ENCODE assay signal across 8 mouse cellular contexts in genomic region chrX:74429290-74429821, GRCm38 (mm10). TPM values are rescaled to one million over a fixed set of nuclear protein-coding genes. Genes with fewer than 3 reads are reported as not detected.
DNase-seq lines count a peak whose midpoint lies in the region; ATAC-seq and TF ChIP-seq lines count a peak whose summit lies in the region.

No protein-coding gene starts in this region.

- H3K36me3 ChIP-seq in ES-E14 (ENCODE audit: control insufficient read depth, insufficient read depth, low read length, poor library complexity, severe bottlenecking), result 0 out of 2 replicates have a peak, but pooled peaks cover 6% of the 10 kb centered on the region
- H3K36me3 ChIP-seq in forebrain, postnatal 0 days (ENCODE audit: insufficient read depth), result peaks cover 4% of the 10 kb centered on the region; the same call in 1 of the 2 replicates

- TF ChIP-seq POLR2A in lung, adult 2 months (IDR thresholded peaks at IDR 0.05; ENCODE audit: borderline replicate concordance, extremely low read depth, low read depth, low read length), result peak; percentile 50; the same call in 1 of the 2 replicates

- no peaks in the 10 kb centered on the region for H3K9me3 ChIP-seq in ES-E14 (ENCODE audit: control insufficient read depth, insufficient read depth, low read depth, low read length)
- no peaks in the 10 kb centered on the region for H3K9me3 ChIP-seq in forebrain, postnatal 0 days (ENCODE audit: low read length)

- DNase-seq in ES-E14 (ENCODE audit: low read depth, low spot score), result peak; percentile 52
- peak; percentile 55 for DNase-seq in cerebellum, adult 11 months
- peak; percentile 85 for DNase-seq in forebrain, postnatal 0 days
- DNase-seq in heart, postnatal 4 days, result peak; percentile 74
- peak; percentile 60 to 70 for DNase-seq in layer of hippocampus, adult 2 months (ENCODE audit: low spot score in 2 of 2)
- peak; percentile 71 for DNase-seq in lung, adult 2 months
- peak; percentile 73 for DNase-seq in testis, postnatal 14 days (ENCODE audit: low spot score)

- H3K4me3 ChIP-seq in ES-E14 (ENCODE audit: insufficient read depth in 1 of 2, low read depth in 1 of 2, low read length in 2 of 2, poor library complexity in 1 of 2, severe bottlenecking in 1 of 2), result peak overlapping the region; percentile 82 to 87
- peak overlapping the region; percentile 52 for H3K4me3 ChIP-seq in forebrain, postnatal 0 days (ENCODE audit: low read depth, low read length)
- H3K4me3 ChIP-seq in layer of hippocampus, adult 2 months, result peak overlapping the region; percentile 66
- peak overlapping the region; percentile 94 for H3K4me3 ChIP-seq in lung, adult 2 months (replicated peaks; ENCODE audit: extremely low read depth, low read depth, low read length)

- H3K4me2 ChIP-seq in forebrain, postnatal 0 days (ENCODE audit: low read depth), result peak overlapping the region; percentile 53

- H3K27me3 ChIP-seq in forebrain, postnatal 0 days (ENCODE audit: insufficient read depth, low read length), result no peaks in the 10 kb centered on the region

- no peak for TF ChIP-seq CTCF in forebrain, postnatal 0 days (IDR thresholded peaks at IDR 0.05; ENCODE audit: low read depth)
- TF ChIP-seq CTCF in layer of hippocampus, adult 2 months (conservative IDR thresholded peaks at IDR 0.05), result no peak
- TF ChIP-seq CTCF in lung, adult 2 months (IDR thresholded peaks at IDR 0.05; ENCODE audit: insufficient read depth, low read length), result no peak

- in situ Hi-C loops in ES-E14 (cut with MboI; ENCODE audit: low sequenced_read_pairs in 2 of 2, unreplicated experiment in 2 of 2), result no loop called here

- ATAC-seq in forebrain, postnatal 0 days, result peak; percentile 78
- ATAC-seq in neutrophil, adult 5-6 weeks (ENCODE audit: extremely low read depth, insufficient number of reproducible peaks, low FRiP score, poor library complexity, severe bottlenecking), result 0 out of 2 replicates have a peak, but pooled peaks have one; percentile 24

- H3K27ac ChIP-seq in ES-E14 (ENCODE audit: insufficient read depth, low read depth, low read length, poor library complexity, severe bottlenecking), result peak overlapping the region; percentile 61; the same call in 1 of the 2 replicates
- H3K27ac ChIP-seq in forebrain, postnatal 0 days (ENCODE audit: low read depth, low read length), result peak overlapping the region; percentile 82
- H3K27ac ChIP-seq in layer of hippocampus, adult 2 months, result peak overlapping the region; percentile 94

- 34% methylated on average over 22 of the region's 22 CpGs for whole genome bisulfite sequencing in forebrain, postnatal 0 days
- WGBS in lung, adult 2 months, result 37% methylated on average over 22 of the region's 22 CpGs

- H3K4me1 ChIP-seq in ES-E14 (ENCODE audit: control insufficient read depth in 2 of 2, insufficient read depth in 2 of 2, low read length in 2 of 2, poor library complexity in 1 of 2), result no peaks in the 10 kb centered on the region
- H3K4me1 ChIP-seq in forebrain, postnatal 0 days (ENCODE audit: insufficient read depth), result no peaks in the 10 kb centered on the region
- peaks cover 10% of the 10 kb centered on the region for H3K4me1 ChIP-seq in lung, adult 2 months (ENCODE audit: control insufficient read depth, insufficient read depth, low read length)

- H3K9ac ChIP-seq in ES-E14 (ENCODE audit: insufficient read depth, low read depth, low read length, poor library complexity, severe bottlenecking), result peak overlapping the region; percentile 91
- H3K9ac ChIP-seq in forebrain, postnatal 0 days, result peak overlapping the region; percentile 60

TF ChIP-seq in ES-E14, 5 proteins besides CTCF, POLR2A, EP300 and RAD21:
- TF ChIP-seq MAFK (IDR thresholded peaks at IDR 0.05; ENCODE audit: insufficient read depth, low read depth, low read length), result no peak
- no peak for TF ChIP-seq ZNF384 (IDR thresholded peaks at IDR 0.05; ENCODE audit: low read depth, low read length)
- no peak for TF ChIP-seq CHD2 (IDR thresholded peaks at IDR 0.05; ENCODE audit: low read depth, low read length)
- TF ChIP-seq ZC3H11A (IDR thresholded peaks at IDR 0.05; ENCODE audit: borderline replicate concordance, low read depth, low read length), result no peak
- no peak for TF ChIP-seq HCFC1 (IDR thresholded peaks at IDR 0.05; ENCODE audit: borderline replicate concordance, insufficient read depth, low read length)

RNA-seq across cellular contexts. Expression of gene G6pdx, which starts 0.4 kb away (rescaled TPM):
- 30.1 and 30.3 TPM in 2 replicates for total RNA-seq in ES-E14 (2012; rRNA removed)
- 47.6 and 50.5 TPM in 2 replicates for total RNA-seq in forebrain, postnatal 0 days (2014; rRNA removed)
- 45.1 and 48.8 TPM in 2 replicates for polyA plus RNA-seq in forebrain, postnatal 0 days (2015; fragmentation: Nextera tagmentation; extraction: Ambion mirVana)
- 1 to 10 TPM; 9.1 to 10.0 TPM for total RNA-seq in heart, postnatal 4 days (2021)
- total RNA-seq in layer of hippocampus, adult 2 months (2021), result 10 to 100 TPM; 27.1 to 30.2 TPM
- polyA plus RNA-seq in lung, adult 2 months (2012; rRNA removed), result 26.4 and 49.2 TPM in 2 replicates
- 95.0 and 103 TPM in 2 replicates for total RNA-seq in neutrophil, adult 5-6 weeks (2017)

RNA-seq across cellular contexts. Expression of gene Ikbkg, which starts 36.3 kb away (rescaled TPM):
- 15.4 and 25.3 TPM in 2 replicates for total RNA-seq in ES-E14 (2012; rRNA removed)
- 30.6 and 41.4 TPM in 2 replicates for total RNA-seq in forebrain, postnatal 0 days (2014; rRNA removed)
- polyA plus RNA-seq in forebrain, postnatal 0 days (2015; fragmentation: Nextera tagmentation; extraction: Ambion mirVana), result 11.0 and 13.7 TPM in 2 replicates
- total RNA-seq in heart, postnatal 4 days (2021), result 10 to 100 TPM; 39.7 to 40.8 TPM
- total RNA-seq in layer of hippocampus, adult 2 months (2021), result 10 to 100 TPM; 49.9 to 51.7 TPM
- 15.2 and 20.2 TPM in 2 replicates for polyA plus RNA-seq in lung, adult 2 months (2012; rRNA removed)
- 48.4 and 59.4 TPM in 2 replicates for total RNA-seq in neutrophil, adult 5-6 weeks (2017)

RNA-seq across cellular contexts. Expression of gene Fam3a, which starts 36.3 kb away (rescaled TPM):
- total RNA-seq in ES-E14 (2012; rRNA removed), result 8.9 and 9.6 TPM in 2 replicates
- total RNA-seq in forebrain, postnatal 0 days (2014; rRNA removed), result 24.5 and 33.6 TPM in 2 replicates
- polyA plus RNA-seq in forebrain, postnatal 0 days (2015; fragmentation: Nextera tagmentation; extraction: Ambion mirVana), result 28.9 and 31.6 TPM in 2 replicates
- 10 to 100 TPM; 16.6 to 24.0 TPM for total RNA-seq in heart, postnatal 4 days (2021)
- 10 to 100 TPM; 18.3 to 23.8 TPM for total RNA-seq in layer of hippocampus, adult 2 months (2021)
- polyA plus RNA-seq in lung, adult 2 months (2012; rRNA removed), result 50.9 and 53.3 TPM in 2 replicates
- total RNA-seq in neutrophil, adult 5-6 weeks (2017), result 22.6 and 27.9 TPM in 2 replicates

RNA-seq across cellular contexts. Expression of gene Gm6880, which starts 51.8 kb away (rescaled TPM):
- total RNA-seq in ES-E14 (2012; rRNA removed), result 1.3 and 4.7 TPM in 2 replicates
- total RNA-seq in forebrain, postnatal 0 days (2014; rRNA removed), result 0.38 TPM in 1 of 2 replicates, not detected in the other
- not detected in 2 replicates for polyA plus RNA-seq in forebrain, postnatal 0 days (2015; fragmentation: Nextera tagmentation; extraction: Ambion mirVana)
- not detected for total RNA-seq in heart, postnatal 4 days (2021)
- total RNA-seq in layer of hippocampus, adult 2 months (2021), result not detected
- polyA plus RNA-seq in lung, adult 2 months (2012; rRNA removed), result not detected in 2 replicates
- not detected in 2 replicates for total RNA-seq in neutrophil, adult 5-6 weeks (2017)

RNA-seq across cellular contexts. Expression of gene Slc10a3, which starts 56.2 kb away (rescaled TPM):
- 8.4 and 11.4 TPM in 2 replicates for total RNA-seq in ES-E14 (2012; rRNA removed)
- total RNA-seq in forebrain, postnatal 0 days (2014; rRNA removed), result 6.5 and 6.6 TPM in 2 replicates
- polyA plus RNA-seq in forebrain, postnatal 0 days (2015; fragmentation: Nextera tagmentation; extraction: Ambion mirVana), result 4.6 and 4.8 TPM in 2 replicates
- 1 to 10 TPM; 7.8 to 7.9 TPM for total RNA-seq in heart, postnatal 4 days (2021)
- 1 to 10 TPM; 2.8 to 3.1 TPM for total RNA-seq in layer of hippocampus, adult 2 months (2021)
- 20.3 and 23.5 TPM in 2 replicates for polyA plus RNA-seq in lung, adult 2 months (2012; rRNA removed)
- total RNA-seq in neutrophil, adult 5-6 weeks (2017), result 12.9 and 14.2 TPM in 2 replicates

Comparison
In these comparisons a context has a peak if more than half of its experiments do, and no peak if none do; other contexts are left out.
1. Peak in every context shown above with its lines: DNase-seq, ATAC-seq, H3K4me3 ChIP-seq and H3K27ac ChIP-seq.